In genomic region chr7:45721642-45722347, GRCm38 (mm10) we compare ENCODE assay signal across 10 mouse cellular contexts. TPM values are rescaled to one million over a fixed set of nuclear protein-coding genes. Genes with fewer than 3 reads are reported as not detected.
DNase-seq lines count a peak whose midpoint lies in the region; ATAC-seq and TF ChIP-seq lines count a peak whose summit lies in the region.
"Had no signal": no experiment of that assay in that cellular context is flagged by ENCODE, and none has a peak within 500 bp of the region (broad histone marks: within the 10 kb centered on the region; RNA-seq: fewer than 3 reads in every experiment).

No protein-coding gene starts in this region.

- TF ChIP-seq POLR2A in CH12.LX (IDR thresholded peaks at IDR 0.05; ENCODE audit: low read depth, low read length): no peak; the same call in 1 of the 2 replicates

- dilution Hi-C loops in CH12.LX (cut with MboI; ENCODE audit: extremely low pct_ligation_motif_present, extremely low pct_unique_long_range_greater_than_20kb, low sequenced_read_pairs): no loop called here

- in situ Hi-C loops in CH12.LX (cut with MboI; ENCODE audit: low pct_ligation_motif_present, low pct_unique_long_range_greater_than_20kb, low sequenced_read_pairs): no loop called here

- H3K27me3 ChIP-seq in kidney, embryonic 15.5 days: no peaks in the 10 kb centered on the region
- no peaks in the 10 kb centered on the region for H3K27me3 ChIP-seq in CH12.LX (replicated peaks)
- no peaks in the 10 kb centered on the region for H3K27me3 ChIP-seq in intestine, postnatal 0 days (replicated peaks; ENCODE audit: control insufficient read depth, insufficient read depth, low read length)

- no peak overlapping the region for H3K4me3 ChIP-seq in kidney, embryonic 15.5 days (replicated peaks)
- no peak overlapping the region for H3K4me3 ChIP-seq in CH12.LX (replicated peaks in 1 of 3; ENCODE audit: low read depth in 2 of 3, low read length in 2 of 3, poor library complexity in 1 of 3)
- peak overlapping the region; percentile 33 for H3K4me3 ChIP-seq in intestine, postnatal 0 days (ENCODE audit: low read depth, low read length)
- H3K4me3 ChIP-seq: erythroblast, embryonic 14.5 days had no signal

- DNase-seq in adrenal gland, adult 2 months: peak; percentile 38
- DNase-seq in adrenal gland, postnatal 4 days (ENCODE audit: low spot score in 2 of 2): no peak
- DNase-seq in kidney, adult 11 months: no peak
- no peak for DNase-seq in CH12.LX (ENCODE audit: extremely low read depth)
- no peak for DNase-seq in spleen, postnatal 36 days (ENCODE audit: low spot score in 2 of 2)
- no peak for DNase-seq in left cerebral cortex, postnatal 36 days (ENCODE audit: low spot score in 2 of 2)

- intact Hi-C loops in left cerebral cortex, postnatal 36 days (cut with DNase I): no loop called here

- H3K9ac ChIP-seq in kidney, embryonic 15.5 days: 0 out of 2 replicates have a peak overlapping the region, but pooled peaks have one; percentile 7
- H3K9ac ChIP-seq in CH12.LX (ENCODE audit: insufficient read depth, low read depth): no peak overlapping the region
- peak overlapping the region; percentile 45 for H3K9ac ChIP-seq in intestine, postnatal 0 days (ENCODE audit: low read depth, low read length)

- no peak for TF ChIP-seq EP300 in CH12.LX (IDR thresholded peaks at IDR 0.05; ENCODE audit: low read length)

- no peak for TF ChIP-seq RAD21 in CH12.LX (IDR thresholded peaks at IDR 0.05; ENCODE audit: low read depth, low read length)

- no peak overlapping the region for H3K4me2 ChIP-seq in kidney, embryonic 15.5 days
- no peak overlapping the region for H3K4me2 ChIP-seq in CH12.LX (ENCODE audit: insufficient read depth, low read depth, poor library complexity, severe bottlenecking)
- peak overlapping the region; percentile 57 for H3K4me2 ChIP-seq in intestine, postnatal 0 days (replicated peaks; ENCODE audit: low read depth)

- H3K27ac ChIP-seq in kidney, embryonic 15.5 days: no peak overlapping the region
- no peak overlapping the region for H3K27ac ChIP-seq in CH12.LX (ENCODE audit: insufficient read depth, low read depth)
- peak overlapping the region; percentile 86 for H3K27ac ChIP-seq in intestine, postnatal 0 days (ENCODE audit: low read depth, low read length)

- no peaks in the 10 kb centered on the region for H3K9me3 ChIP-seq in kidney, embryonic 15.5 days (replicated peaks)
- no peaks in the 10 kb centered on the region for H3K9me3 ChIP-seq in CH12.LX (replicated peaks; ENCODE audit: low read length)
- no peaks in the 10 kb centered on the region for H3K9me3 ChIP-seq in intestine, postnatal 0 days (ENCODE audit: control insufficient read depth)

- no peak for ATAC-seq in kidney, embryonic 15.5 days (replicated peaks; ENCODE audit: low FRiP score)
- no peak for ATAC-seq in intestine, postnatal 0 days

- WGBS in kidney, embryonic 15.5 days: 59% methylated on average over 13 of the region's 13 CpGs
- WGBS in intestine, postnatal 0 days: 58% methylated on average over 13 of the region's 13 CpGs

- H3K36me3 ChIP-seq in kidney, embryonic 15.5 days: peaks cover 77% of the 10 kb centered on the region
- H3K36me3 ChIP-seq in CH12.LX (replicated peaks in 1 of 2; ENCODE audit: control insufficient read depth in 1 of 2, insufficient read depth in 1 of 2, low read length in 1 of 2): peaks cover 76 to 82% of the 10 kb centered on the region in 2 experiments
- H3K36me3 ChIP-seq in intestine, postnatal 0 days (ENCODE audit: control insufficient read depth, insufficient read depth): peaks cover 52% of the 10 kb centered on the region

- TF ChIP-seq CTCF in CH12.LX (conservative IDR thresholded peaks at IDR 0.05 in 1 of 2, IDR thresholded peaks at IDR 0.05 in 1 of 2; ENCODE audit: low read depth in 2 of 2, low read length in 2 of 2): no peak
- TF ChIP-seq CTCF in intestine, postnatal 0 days (IDR thresholded peaks at IDR 0.05; ENCODE audit: low read depth): no peak

- H3K4me1 ChIP-seq in kidney, embryonic 15.5 days: peaks cover 34% of the 10 kb centered on the region
- H3K4me1 ChIP-seq in CH12.LX (ENCODE audit: control insufficient read depth in 1 of 2, insufficient read depth in 2 of 2): peaks cover 7 to 23% of the 10 kb centered on the region in 2 experiments; a peak in 3 of 4 replicates
- H3K4me1 ChIP-seq in intestine, postnatal 0 days (replicated peaks; ENCODE audit: control insufficient read depth, insufficient read depth, low read length): 0 out of 2 replicates have a peak, but pooled peaks cover 6% of the 10 kb centered on the region

- peaks cover 25% of the 10 kb centered on the region for H3K79me2 ChIP-seq in CH12.LX (replicated peaks; ENCODE audit: control insufficient read depth, extremely low read depth, insufficient read depth, poor library complexity, severe bottlenecking)

TF ChIP-seq in CH12.LX, 34 proteins besides CTCF, POLR2A, EP300 and RAD21:
- TF ChIP-seq USF1 (IDR thresholded peaks at IDR 0.05; ENCODE audit: low read depth, low read length) (no peak), NRF1 (IDR thresholded peaks at IDR 0.05; ENCODE audit: low read depth, low read length) (no peak), POLR2AphosphoS2 (IDR thresholded peaks at IDR 0.05; ENCODE audit: low read depth, low read length) (peak; percentile 74; the same call in 1 of the 2 replicates), ETS1 (conservative IDR thresholded peaks at IDR 0.05; ENCODE audit: low read depth, low read length) (no peak), MAZ (IDR thresholded peaks at IDR 0.05; ENCODE audit: low read depth, low read length) (no peak), SMC3 (IDR thresholded peaks at IDR 0.05; ENCODE audit: low read depth, low read length) (no peak), CHD2 (IDR thresholded peaks at IDR 0.05; ENCODE audit: low read length) (peak; percentile 11; the same call in 1 of the 2 replicates)

RNA-seq across cellular contexts. Expression of gene Fam83e, which starts 0.8 kb away (rescaled TPM):
- under 1 TPM; 0.72 to 0.86 TPM for total RNA-seq in adrenal gland, adult 2 months (2021)
- polyA plus RNA-seq in adrenal gland, adult 2 months (2012; rRNA removed): 0.86 and 2.0 TPM in 2 replicates
- under 1 TPM; 0.45 to 0.62 TPM for total RNA-seq in adrenal gland, postnatal 4 days (2021)
- polyA plus RNA-seq in kidney, embryonic 15.5 days (2015; fragmentation: Nextera tagmentation; extraction: Ambion mirVana): 1.4 and 2.5 TPM in 2 replicates
- total RNA-seq in CH12.LX (2012; rRNA removed): 1.3 and 1.4 TPM in 2 replicates
- 0.13 and 0.39 TPM in 2 replicates for total RNA-seq in CH12.LX (2014; rRNA removed)
- polyA plus RNA-seq in CH12.LX (2012; ENCODE audit: insufficient read length, low read depth): 0.40 and 0.74 TPM in 2 replicates
- 16.6 and 16.7 TPM in 2 replicates for polyA plus RNA-seq in intestine, postnatal 0 days (2015; fragmentation: Nextera tagmentation; extraction: Ambion mirVana)
- not detected for total RNA-seq in left cerebral cortex, postnatal 36 days (2021)

RNA-seq across cellular contexts. Expression of gene Spaca4, which starts 3.8 kb away (rescaled TPM):
- total RNA-seq in adrenal gland, adult 2 months (2021): not detected
- polyA plus RNA-seq in adrenal gland, adult 2 months (2012; rRNA removed): not detected in 2 replicates
- total RNA-seq in adrenal gland, postnatal 4 days (2021): not detected
- not detected in 2 replicates for polyA plus RNA-seq in kidney, embryonic 15.5 days (2015; fragmentation: Nextera tagmentation; extraction: Ambion mirVana)
- 0.21 TPM in 1 of 2 replicates, not detected in the other for total RNA-seq in CH12.LX (2012; rRNA removed)
- not detected in 2 replicates for total RNA-seq in CH12.LX (2014; rRNA removed)
- polyA plus RNA-seq in CH12.LX (2012; ENCODE audit: insufficient read length, low read depth): 0.35 TPM in 1 of 2 replicates, not detected in the other
- 0.17 and 0.22 TPM in 2 replicates for polyA plus RNA-seq in intestine, postnatal 0 days (2015; fragmentation: Nextera tagmentation; extraction: Ambion mirVana)
- not detected for total RNA-seq in left cerebral cortex, postnatal 36 days (2021)
- polyA plus RNA-seq: erythroblast, embryonic 14.5 days; limb, embryonic 14.5 days had no signal

RNA-seq across cellular contexts. Expression of gene Sphk2, which starts 4.0 kb away (rescaled TPM):
- 10 to 100 TPM; 38.9 to 39.5 TPM for total RNA-seq in adrenal gland, adult 2 months (2021)
- 90.9 and 92.5 TPM in 2 replicates for polyA plus RNA-seq in adrenal gland, adult 2 months (2012; rRNA removed)
- total RNA-seq in adrenal gland, postnatal 4 days (2021): 10 to 100 TPM; 30.1 to 33.3 TPM
- 28.1 and 33.7 TPM in 2 replicates for polyA plus RNA-seq in kidney, embryonic 15.5 days (2015; fragmentation: Nextera tagmentation; extraction: Ambion mirVana)
- total RNA-seq in CH12.LX (2012; rRNA removed) (16.6 and 19.2 TPM in 2 replicates), CH12.LX (2014; rRNA removed) (7.3 and 9.4 TPM in 2 replicates)
- 21.8 and 22.4 TPM in 2 replicates for polyA plus RNA-seq in CH12.LX (2012; ENCODE audit: insufficient read length, low read depth)
- polyA plus RNA-seq in intestine, postnatal 0 days (2015; fragmentation: Nextera tagmentation; extraction: Ambion mirVana): 55.1 and 55.9 TPM in 2 replicates
- total RNA-seq in left cerebral cortex, postnatal 36 days (2021): 10 to 100 TPM; 29.9 to 30.0 TPM

RNA-seq across cellular contexts. Expression of gene Rpl18, which starts 6.5 kb away (rescaled TPM):
- total RNA-seq in adrenal gland, adult 2 months (2021): 1,000 to 10,000 TPM in 1 of 2 experiments, 100 to 1,000 TPM in 1; 972 to 1,050 TPM
- 1,143 and 1,258 TPM in 2 replicates for polyA plus RNA-seq in adrenal gland, adult 2 months (2012; rRNA removed)
- total RNA-seq in adrenal gland, postnatal 4 days (2021): 1,000 to 10,000 TPM; 1,215 to 1,230 TPM
- polyA plus RNA-seq in kidney, embryonic 15.5 days (2015; fragmentation: Nextera tagmentation; extraction: Ambion mirVana): 1,132 and 1,166 TPM in 2 replicates
- total RNA-seq in CH12.LX (2012; rRNA removed) (3,614 and 3,766 TPM in 2 replicates), CH12.LX (2014; rRNA removed) (3,153 and 3,204 TPM in 2 replicates)
- 2,393 and 2,438 TPM in 2 replicates for polyA plus RNA-seq in CH12.LX (2012; ENCODE audit: insufficient read length, low read depth)
- polyA plus RNA-seq in intestine, postnatal 0 days (2015; fragmentation: Nextera tagmentation; extraction: Ambion mirVana): 708 and 740 TPM in 2 replicates
- 100 to 1,000 TPM; 284 to 337 TPM for total RNA-seq in left cerebral cortex, postnatal 36 days (2021)

RNA-seq across cellular contexts. Expression of gene Dbp, which starts 16.9 kb away (rescaled TPM):
- total RNA-seq in adrenal gland, adult 2 months (2021): 100 to 1,000 TPM in 1 of 2 experiments, 10 to 100 TPM in 1; 54.3 to 225 TPM
- polyA plus RNA-seq in adrenal gland, adult 2 months (2012; rRNA removed): 569 and 796 TPM in 2 replicates
- 100 to 1,000 TPM; 101 to 129 TPM for total RNA-seq in adrenal gland, postnatal 4 days (2021)
- 3.7 and 4.7 TPM in 2 replicates for polyA plus RNA-seq in kidney, embryonic 15.5 days (2015; fragmentation: Nextera tagmentation; extraction: Ambion mirVana)
- total RNA-seq in CH12.LX (2012; rRNA removed) (7.9 and 8.5 TPM in 2 replicates), CH12.LX (2014; rRNA removed) (11.0 and 12.4 TPM in 2 replicates)
- polyA plus RNA-seq in CH12.LX (2012; ENCODE audit: insufficient read length, low read depth): 7.2 and 10.4 TPM in 2 replicates
- 6.9 and 8.6 TPM in 2 replicates for polyA plus RNA-seq in intestine, postnatal 0 days (2015; fragmentation: Nextera tagmentation; extraction: Ambion mirVana)
- total RNA-seq in left cerebral cortex, postnatal 36 days (2021): 100 to 1,000 TPM; 128 to 138 TPM
